Mouse (Mus musculus) lung, postnatal 0 days (tissue): ENCODE results near the gene Fut11. TPM values are rescaled to one million over a fixed set of nuclear protein-coding genes. Genes with fewer than 3 reads are reported as not detected.
A peak's percentile ranks its signal among the peaks of the same experiment; 100 is the strongest.

Source experiments
- ATAC-seq: fragments of 200-750 bp; cut with Nextera tagmentation; 2 replicates; pipeline ENCODE4 v1.8.0; 2017; ENCODE audit warnings: moderate library complexity
- DNase-seq: peaks from one replicate; pipeline ENCODE4 v3.0.0-alpha.2; 2016; ENCODE audit warnings: low spot score
- H3K27ac ChIP-seq: fragments of 300-500 bp; sonication (generic); 2 replicates; pipeline ENCODE4 v1.5.1; 2014; ENCODE audit warnings: antibody characterized with exemption, mild to moderate bottlenecking, low read length, mixed read lengths
- H3K27me3 ChIP-seq: fragments of 300-500 bp; sonication (generic); replicated peaks from 2 replicates; pipeline ENCODE4 v1.6.1; 2014; ENCODE audit warnings: low read length, mixed read lengths; ENCODE audit not compliant: insufficient read depth
- H3K36me3 ChIP-seq: fragments of 300-500 bp; sonication (generic); 2 replicates; pipeline ENCODE4 v1.6.1; 2014; ENCODE audit warnings: low read length, mixed read lengths; ENCODE audit not compliant: insufficient read depth
- H3K4me1 ChIP-seq: fragments of 300-500 bp; sonication (generic); 2 replicates; pipeline ENCODE4 v1.6.1; 2014; ENCODE audit warnings: antibody characterized with exemption, low read depth, low read length, mixed read lengths; ENCODE audit not compliant: insufficient read depth
- H3K4me2 ChIP-seq: fragments of 300-500 bp; sonication (generic); replicated peaks from 2 replicates; pipeline ENCODE4 v1.6.1; 2014; ENCODE audit warnings: low read depth, mild to moderate bottlenecking, low read length, moderate library complexity, mixed read lengths
- H3K4me3 ChIP-seq: fragments of 300-500 bp; sonication (generic); 2 replicates; pipeline ENCODE4 v1.5.1; 2014; ENCODE audit warnings: low read depth, low read length
- H3K9ac ChIP-seq: fragments of 300-500 bp; sonication (generic); replicated peaks from 2 replicates; pipeline ENCODE4 v1.6.1; 2014; ENCODE audit warnings: low read depth, mild to moderate bottlenecking
- H3K9me3 ChIP-seq: fragments of 300-500 bp; sonication (generic); 2 replicates; pipeline ENCODE4 v1.6.1; 2016; ENCODE audit warnings: low read length, mixed read lengths
- CTCF ChIP-seq: IDR thresholded peaks from 2 replicates; pipeline ENCODE4 v1.5.1; 2016; ENCODE audit warnings: antibody characterized with exemption, mild to moderate bottlenecking
- EP300 ChIP-seq: IDR thresholded peaks from 2 replicates; pipeline ENCODE4 v1.6.1; 2016; ENCODE audit warnings: antibody characterized with exemption, mild to moderate bottlenecking, control low read depth
- WGBS: fragments of 180-500 bp; shearing (Covaris S2); extraction: QIAGEN DNeasy Blood & Tissue Kit; methylation state at CpG from one replicate; pipeline ENCODE4 v1.1.7; 2014; 5-methylcytosine and 5-hydroxymethylcytosine counted together
- polyA plus RNA-seq: library from polyadenylated mRNA; unstranded; fragments of >200 nt; fragmentation: Nextera tagmentation; extraction: Ambion mirVana; gene quantifications from 2 replicates; pipeline ENCODE4 v1.2.1, GENCODE M21; 2015

Gene Fut11
- polyA plus RNA-seq, 1 experiment from 2014 or later: 24.2 TPM

DNA sequence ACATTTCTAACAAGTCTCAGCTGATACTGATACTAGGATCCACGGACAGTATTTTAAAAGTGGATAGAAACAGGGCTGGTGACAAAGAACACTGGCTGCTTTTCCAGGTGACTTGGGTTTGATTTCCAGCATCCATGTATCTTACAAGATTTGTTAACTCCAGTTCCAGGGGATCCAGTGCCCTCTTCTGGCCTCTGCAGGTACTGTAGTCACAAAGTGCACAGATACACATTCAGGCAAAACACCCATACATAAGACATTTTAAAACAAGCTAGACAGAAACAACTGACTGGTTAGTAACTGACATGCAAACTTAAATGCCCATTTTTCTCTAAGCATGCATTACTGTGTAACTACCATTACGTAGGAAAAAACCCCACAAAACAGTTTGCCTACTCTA is 21.8 kb upstream of the Fut11 start:
- Histone ChIP-seq H3K36me3 (peaks cover 6% of the 10 kb centered on the region; the same call in 1 of the 2 replicates), H3K4me1 (peaks cover 8% of the 10 kb centered on the region; the same call in 1 of the 2 replicates), H3K27me3 (no peaks in the 10 kb centered on the region), H3K9me3 (no peaks in the 10 kb centered on the region), H3K9ac (no peak overlapping the region), H3K4me2 (no peak overlapping the region), H3K27ac (no peak overlapping the region), H3K4me3 (no peak overlapping the region)
- TF ChIP-seq EP300: no peak
- peak; percentile 64 for TF ChIP-seq CTCF
- 97% methylated on average over 2 of the region's 2 CpGs for WGBS
- DNase-seq: peak; percentile 49
- no peak for ATAC-seq

DNA sequence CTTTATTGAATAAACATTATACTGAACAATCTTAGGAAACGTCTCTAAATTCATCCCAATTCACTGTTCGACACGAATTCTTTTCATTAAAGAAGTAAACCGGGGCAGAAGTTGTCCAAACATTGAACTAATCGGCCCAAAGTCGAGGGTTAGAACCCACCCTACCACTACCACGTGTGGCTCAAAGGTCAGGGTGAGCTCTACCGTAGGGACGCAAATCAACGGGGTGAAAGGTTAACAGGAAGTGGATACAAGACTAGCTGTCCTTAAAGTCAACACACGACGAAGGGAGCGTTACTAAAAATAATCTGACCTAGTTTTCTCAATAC is 21.1 kb upstream of the Fut11 start:
- H3K4me2 ChIP-seq: peak overlapping the region; percentile 56
- DNase-seq (no peak), ATAC-seq (peak; percentile 58)
- peaks cover 13% of the 10 kb centered on the region; the same call in 1 of the 2 replicates for H3K36me3 ChIP-seq
- peak overlapping the region; percentile 71 for H3K4me3 ChIP-seq
- peaks cover 8% of the 10 kb centered on the region; the same call in 1 of the 2 replicates for H3K4me1 ChIP-seq
- H3K27me3 ChIP-seq: no peaks in the 10 kb centered on the region
- peak overlapping the region; percentile 97 for H3K27ac ChIP-seq
- no peak for TF ChIP-seq CTCF
- TF ChIP-seq EP300: peak; percentile 79; the same call in 1 of the 2 replicates
- H3K9me3 ChIP-seq: no peaks in the 10 kb centered on the region
- 9% methylated on average over 13 of the region's 13 CpGs for WGBS
- H3K9ac ChIP-seq: peak overlapping the region; percentile 24

DNA sequence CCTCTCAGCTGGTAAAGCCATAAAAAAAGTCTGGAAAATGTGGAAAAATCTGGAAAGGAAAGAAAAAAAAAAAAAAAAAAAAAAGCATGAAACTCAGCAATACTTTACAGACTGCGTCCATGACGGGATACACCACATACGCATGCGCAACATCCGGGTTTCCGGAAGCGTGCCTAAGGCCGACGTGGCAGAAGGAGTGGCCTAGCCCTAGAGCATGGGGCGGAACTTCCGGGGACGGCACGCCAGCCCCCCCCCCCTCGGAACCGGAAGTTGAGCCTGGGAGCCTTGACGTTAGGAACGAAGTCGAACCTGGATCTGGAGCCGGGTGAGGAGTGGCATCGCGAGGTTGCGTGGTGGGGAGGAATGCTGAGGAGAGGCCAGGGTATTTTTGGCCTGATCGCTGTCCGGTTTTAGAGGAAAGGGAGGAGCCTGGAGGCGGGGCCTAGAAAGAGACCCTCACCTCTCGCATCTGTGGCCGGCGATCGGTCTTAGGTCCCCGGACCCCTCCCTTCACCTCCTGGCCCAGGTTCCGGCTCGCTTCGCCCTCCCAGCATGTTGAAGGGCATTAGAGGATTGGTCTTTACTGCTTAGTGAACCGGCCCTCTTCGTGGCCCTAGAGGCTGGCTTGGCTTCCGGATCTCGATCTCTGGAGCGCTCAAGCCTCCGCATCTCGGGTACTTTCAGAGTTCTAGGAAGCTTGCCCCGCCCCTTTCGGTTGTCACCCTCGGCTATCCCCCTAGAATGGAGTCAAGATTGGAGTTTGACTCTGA is 20.5 kb upstream of the Fut11 start, which contains the start of gene Sec24c:
Gene Sec24c (plus strand): TSS at position 245 of the 770 bp plus-strand sequence.
- Histone ChIP-seq H3K36me3 (peaks cover 18% of the 10 kb centered on the region; the same call in 1 of the 2 replicates), H3K27me3 (no peaks in the 10 kb centered on the region), H3K9me3 (no peaks in the 10 kb centered on the region), H3K4me2 (peak within 1 kb of the TSS; percentile 76), H3K9ac (peak within 1 kb of the TSS; percentile 85), H3K4me1 (peaks cover 8% of the 10 kb centered on the region; the same call in 1 of the 2 replicates), H3K27ac (peak within 1 kb of the TSS; percentile 97), H3K4me3 (peak within 1 kb of the TSS; percentile 71)
- no peak for TF ChIP-seq CTCF
- TF ChIP-seq EP300: no peak; the same call in none of the 2 replicates
- DNase-seq (peak; percentile 98), ATAC-seq (peak; percentile 97)
- WGBS: under 1% methylated on average over 43 of the region's 43 CpGs

DNA sequence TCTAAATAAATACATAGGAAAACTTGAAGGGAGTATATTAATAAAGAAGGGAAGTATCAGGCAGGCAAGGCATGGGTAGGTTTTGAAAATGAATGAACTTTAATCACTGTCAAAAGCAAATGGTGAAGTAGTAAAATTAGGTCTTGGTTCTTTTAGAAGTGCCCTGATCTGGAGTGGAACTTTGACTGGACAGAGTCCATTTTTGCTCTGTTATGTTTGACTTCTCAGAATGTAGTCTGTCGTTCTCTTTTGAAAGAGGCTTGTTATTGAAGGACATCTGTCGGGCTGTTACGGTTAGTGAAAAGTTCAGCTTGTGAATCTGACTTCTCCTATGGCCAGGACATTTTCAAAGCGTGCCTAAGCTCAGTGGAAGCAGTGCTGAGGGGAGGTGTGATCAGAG is 16.9 kb upstream of the Fut11 start:
- DNase-seq: no peak
- TF ChIP-seq EP300 (no peak), CTCF (no peak)
- Histone ChIP-seq H3K4me1 (peaks cover 8% of the 10 kb centered on the region; the same call in 1 of the 2 replicates), H3K9me3 (no peaks in the 10 kb centered on the region), H3K4me2 (no peak overlapping the region), H3K9ac (no peak overlapping the region), H3K27ac (no peak overlapping the region), H3K4me3 (no peak overlapping the region), H3K36me3 (peaks cover 42% of the 10 kb centered on the region), H3K27me3 (no peaks in the 10 kb centered on the region)
- no peak for ATAC-seq
- WGBS: 92% methylated on average over 4 of the region's 4 CpGs

DNA sequence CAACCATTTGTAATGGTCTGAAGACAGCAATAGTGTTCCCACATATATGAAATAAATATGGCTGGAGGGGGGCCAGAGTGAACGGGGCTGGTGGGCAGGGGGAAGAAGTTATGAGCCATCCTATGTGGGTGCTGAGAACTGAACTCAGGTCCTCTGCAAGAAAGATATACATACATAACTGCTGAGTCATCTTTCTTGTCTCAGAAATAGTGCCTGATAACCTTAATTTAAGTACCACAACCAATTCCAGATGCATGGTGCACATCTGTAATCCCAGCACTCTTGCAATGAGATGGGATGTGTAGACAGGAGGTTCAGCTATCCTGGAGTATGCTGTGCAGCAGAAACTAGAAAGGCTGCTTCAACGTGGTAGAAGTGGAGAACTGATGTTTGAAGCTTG is 13.0 kb upstream of the Fut11 start:
- no peak for TF ChIP-seq EP300
- TF ChIP-seq CTCF: no peak
- Histone ChIP-seq H3K4me3 (no peak overlapping the region), H3K36me3 (peaks cover 66% of the 10 kb centered on the region), H3K27me3 (no peaks in the 10 kb centered on the region), H3K4me2 (no peak overlapping the region), H3K9me3 (no peaks in the 10 kb centered on the region), H3K4me1 (no peaks in the 10 kb centered on the region), H3K9ac (no peak overlapping the region), H3K27ac (no peak overlapping the region)
- WGBS: 93% methylated on average over 2 of the region's 2 CpGs
- no peak for ATAC-seq
- no peak for DNase-seq

DNA sequence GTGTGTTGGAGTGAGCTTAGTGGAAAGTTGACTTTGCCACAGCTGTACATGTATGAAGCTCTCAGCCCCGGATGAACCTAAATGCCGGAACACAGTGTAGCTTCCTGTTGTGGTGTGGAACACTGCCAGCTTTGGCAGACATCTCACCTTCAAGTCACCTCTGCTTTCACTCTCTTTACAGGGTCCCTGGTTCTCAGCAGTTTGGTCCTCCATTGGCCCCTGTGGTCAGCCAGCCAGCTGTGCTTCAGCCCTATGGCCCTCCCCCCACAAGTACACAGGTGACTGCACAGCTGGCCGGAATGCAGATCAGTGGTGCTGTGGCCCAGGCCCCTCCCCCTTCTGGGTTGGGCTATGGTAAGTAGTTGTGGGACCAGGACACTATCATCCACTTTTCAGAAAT is 12.3 kb upstream of the Fut11 start:
- DNase-seq (no peak), ATAC-seq (peak; percentile 30; the same call in 1 of the 2 replicates)
- no peaks in the 10 kb centered on the region for H3K27me3 ChIP-seq
- TF ChIP-seq CTCF: no peak
- TF ChIP-seq EP300: no peak
- no peaks in the 10 kb centered on the region for H3K4me1 ChIP-seq
- no peak overlapping the region for H3K27ac ChIP-seq
- WGBS: 52% methylated on average over 3 of the region's 3 CpGs
- H3K36me3 ChIP-seq: peaks cover 74% of the 10 kb centered on the region
- no peak overlapping the region for H3K9ac ChIP-seq
- H3K4me2 ChIP-seq: no peak overlapping the region
- no peaks in the 10 kb centered on the region for H3K9me3 ChIP-seq
- no peak overlapping the region for H3K4me3 ChIP-seq
